Mouse (Mus musculus): Measurements from ENCODE around the gene Coro7.

Coro7 gene

GRCm38 (mm10) chr16:4624074-4624473, 55.5 kb downstream of the Coro7 start:
- in situ Hi-C loops (cut with MboI, MseI) = no loop called here

- in situ Hi-C loops (cut with MboI, MseI) = loop anchor here in 1 of 2 experiments (10.0 kb wide), 1 partner anchor 312 kb away; no protein-coding TSS in a partner anchor
Measured at GRCm38 (mm10) chr16:4616829-4617228, 62.7 kb downstream of the Coro7 start.

DNA sequence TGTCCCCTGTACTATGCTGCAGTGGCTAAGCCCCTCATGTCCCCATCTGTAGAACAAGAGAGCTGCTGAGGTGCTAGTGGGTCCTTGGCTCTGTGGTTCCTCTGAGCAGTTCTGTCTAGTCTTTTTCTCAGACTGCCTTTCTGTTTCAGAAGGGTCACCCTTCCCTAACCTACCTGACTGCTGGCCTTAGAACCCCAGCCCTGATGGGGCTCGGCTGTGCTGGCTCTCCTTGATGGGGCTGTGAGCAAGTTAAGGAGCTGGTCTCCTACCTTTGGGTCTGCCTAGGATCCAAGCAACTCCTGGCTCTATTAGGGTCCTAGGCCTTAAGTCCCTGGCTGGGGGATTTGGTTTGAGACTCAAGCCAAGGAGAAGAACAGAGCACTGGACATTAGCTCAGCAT, 64.3 kb downstream of the Coro7 start:
- in situ Hi-C loops (cut with MboI, MseI) = loop anchor here in 1 of 2 experiments (10.0 kb wide), 1 partner anchor 310 kb away; no protein-coding TSS in a partner anchor

DNA sequence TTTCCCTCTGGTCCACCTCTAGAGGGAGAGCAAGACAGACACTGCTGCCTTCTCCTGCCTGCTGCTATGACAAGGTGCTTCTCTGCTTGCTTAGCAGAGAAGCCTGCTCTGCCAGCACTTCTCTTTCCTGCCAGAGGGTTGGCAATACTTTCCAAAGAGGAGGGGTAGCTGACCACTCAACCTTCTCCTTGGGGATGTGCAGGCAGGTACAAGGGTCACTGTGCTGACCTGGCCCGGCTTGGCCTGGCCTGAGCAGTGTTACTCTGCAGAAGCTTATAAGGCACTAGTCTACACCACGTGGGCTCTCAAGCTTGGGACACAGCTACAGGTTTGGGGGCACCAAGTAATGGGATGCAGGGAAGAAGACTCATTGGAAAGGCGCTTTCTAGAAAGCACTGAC, 64.9 kb downstream of the Coro7 start:
- in situ Hi-C loops (cut with MboI, MseI) = loop anchor here (5.0 to 10.0 kb wide), 4 partner anchors 42 to 310 kb away; no protein-coding TSS in a partner anchor

- in situ Hi-C loops (cut with MboI, MseI) = loop anchor here (5.0 to 10.0 kb wide), 4 partner anchors 41 to 309 kb away; no protein-coding TSS in a partner anchor
Measured at GRCm38 (mm10) chr16:4613736-4614135, 65.8 kb downstream of the Coro7 start.

DNA sequence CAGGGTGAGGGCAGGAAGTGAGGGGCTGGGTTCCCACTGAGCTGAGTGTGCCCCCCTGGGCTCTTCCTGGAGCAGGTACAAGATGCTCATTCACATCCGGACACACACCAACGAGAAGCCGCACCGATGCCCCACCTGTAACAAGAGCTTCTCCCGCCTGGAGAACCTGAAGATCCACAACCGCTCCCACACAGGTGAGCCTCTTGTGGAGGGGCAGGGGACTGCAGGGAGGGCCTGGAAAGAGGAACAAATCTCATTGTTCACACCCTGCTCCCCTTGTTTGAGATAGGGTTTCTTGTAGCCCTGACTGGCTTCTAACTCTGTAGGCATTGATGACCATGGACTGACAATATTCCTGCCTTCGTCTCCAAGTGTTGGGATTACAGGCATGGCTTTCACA, 67.9 kb downstream of the Coro7 start:
- in situ Hi-C loops (cut with MboI, MseI) = loop anchor here (5.0 to 10.0 kb wide), 4 partner anchors 39 to 307 kb away; no protein-coding TSS in a partner anchor

- in situ Hi-C loops (cut with MboI, MseI) = loop anchor here (5.0 to 10.0 kb wide), 4 partner anchors 39 to 306 kb away; no protein-coding TSS in a partner anchor
Measured at GRCm38 (mm10) chr16:4611193-4611592, 68.4 kb downstream of the Coro7 start.

DNA sequence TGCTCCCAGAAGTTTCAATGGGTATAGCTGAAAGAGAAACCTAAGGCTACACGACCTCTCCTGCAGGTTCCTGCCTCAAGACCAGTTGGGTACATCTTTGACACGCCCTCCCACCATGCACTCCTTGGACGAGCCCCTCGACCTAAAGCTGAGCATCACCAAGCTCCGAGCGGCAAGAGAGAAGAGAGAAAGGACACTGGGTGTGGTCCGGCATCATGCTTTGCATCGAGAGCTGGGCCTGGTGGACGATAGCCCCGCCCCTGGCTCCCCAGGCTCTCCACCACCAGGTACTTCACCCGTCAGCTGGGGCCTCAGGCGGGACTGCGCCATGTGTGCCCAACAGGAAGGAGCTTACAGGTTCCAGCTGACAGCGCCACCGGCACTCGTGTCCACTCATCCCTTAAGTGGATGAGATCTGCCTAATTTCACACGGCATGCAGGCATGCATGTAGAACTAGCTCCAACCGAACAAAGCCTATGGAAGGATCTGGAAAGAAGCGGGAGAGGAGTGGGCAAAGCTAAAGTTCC, 71.0 kb downstream of the Coro7 start:
- in situ Hi-C loops (cut with MboI, MseI) = no loop called here

DNA sequence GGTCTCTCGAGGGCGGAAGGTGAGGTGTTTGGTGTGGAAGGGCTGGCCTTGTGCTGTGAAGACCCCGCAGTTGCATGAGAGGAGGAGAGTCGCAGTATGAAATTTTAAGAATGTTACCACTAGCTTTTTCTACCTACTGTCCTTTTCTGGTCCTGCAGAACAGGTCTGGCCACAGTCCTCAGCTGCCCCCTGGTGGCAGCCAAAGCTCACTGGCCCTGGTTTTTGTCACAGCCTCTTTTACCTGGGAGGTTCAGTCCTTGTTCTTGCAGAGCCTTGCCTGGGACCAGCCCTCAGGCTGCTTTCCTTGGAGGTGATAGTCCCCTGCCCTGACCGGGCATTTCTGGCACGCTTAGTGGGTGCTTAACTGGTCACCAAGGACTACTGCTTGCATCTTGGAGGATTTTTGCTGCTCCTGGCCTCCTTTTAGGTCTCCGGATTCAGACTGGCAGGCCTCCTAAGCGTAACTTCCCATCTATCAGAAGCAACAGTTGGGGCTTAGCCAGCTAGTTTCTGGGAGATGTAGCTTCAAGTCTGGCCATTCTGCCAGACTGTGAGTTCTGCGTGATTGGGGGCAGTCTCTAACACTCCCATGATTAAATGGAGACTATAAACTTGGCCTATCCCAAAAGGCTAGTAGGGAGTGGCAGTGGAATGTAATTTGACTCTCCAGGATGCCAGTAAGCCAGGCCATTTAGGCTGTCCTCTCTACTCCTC, 71.6 kb downstream of the Coro7 start:
- in situ Hi-C loops (cut with MboI, MseI) = no loop called here

- in situ Hi-C loops (cut with MboI, MseI) = no loop called here
Measured at GRCm38 (mm10) chr16:4606431-4607084, 73.0 kb downstream of the Coro7 start.

- in situ Hi-C loops (cut with MboI, MseI) = no loop called here
Measured at GRCm38 (mm10) chr16:4605514-4606131, 74.0 kb downstream of the Coro7 start.

GRCm38 (mm10) chr16:4604293-4604837, 75.2 kb downstream of the Coro7 start:
- in situ Hi-C loops (cut with MboI, MseI) = no loop called here

- in situ Hi-C loops (cut with MboI, MseI) = no loop called here
Measured at GRCm38 (mm10) chr16:4603453-4603837, 76.1 kb downstream of the Coro7 start.

DNA sequence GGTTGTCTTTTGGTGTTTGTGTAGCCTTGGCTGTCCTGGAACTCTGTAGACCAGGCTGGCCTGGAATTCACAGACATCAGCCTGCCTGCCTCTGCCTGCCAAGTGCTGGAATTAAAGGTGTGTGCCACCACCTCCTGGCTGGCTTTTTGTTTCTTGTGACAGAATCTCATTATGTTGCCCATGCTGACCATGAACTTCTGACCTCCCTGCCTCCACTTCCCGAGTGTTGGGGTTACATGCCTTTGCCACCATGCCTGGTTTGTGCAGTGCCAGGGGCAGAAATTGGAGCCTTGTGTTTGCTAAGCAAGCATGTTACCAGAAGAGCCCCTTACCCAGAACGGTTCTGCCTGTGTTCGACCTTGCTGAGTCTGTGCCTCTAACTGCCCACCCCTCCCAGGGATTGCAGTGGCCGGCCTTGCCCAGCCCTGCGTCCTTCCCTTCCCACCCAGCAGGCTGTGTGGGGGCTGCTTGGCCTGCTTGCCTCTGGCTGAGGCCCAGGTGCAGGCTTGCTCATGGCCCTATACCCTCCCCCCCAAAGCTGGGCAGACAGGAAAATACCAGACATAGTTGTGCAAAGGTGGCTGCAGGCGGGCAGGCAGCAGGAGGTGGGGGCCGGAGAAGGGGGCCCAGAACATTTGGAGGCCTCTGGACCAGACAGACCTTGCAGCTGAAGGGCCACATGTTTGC, 76.7 kb downstream of the Coro7 start:
- in situ Hi-C loops (cut with MboI, MseI) = no loop called here

- in situ Hi-C loops (cut with MboI, MseI) = no loop called here
Measured at GRCm38 (mm10) chr16:4602189-4602588, 77.4 kb downstream of the Coro7 start.

GRCm38 (mm10) chr16:4600701-4601310, 78.8 kb downstream of the Coro7 start:
- in situ Hi-C loops (cut with MboI, MseI) = no loop called here

- in situ Hi-C loops (cut with MboI, MseI) = no loop called here
Measured at GRCm38 (mm10) chr16:4599616-4600015, 80.0 kb downstream of the Coro7 start.

- in situ Hi-C loops (cut with MboI, MseI) = no loop called here
Measured at GRCm38 (mm10) chr16:4598891-4599543, 80.6 kb downstream of the Coro7 start.

DNA sequence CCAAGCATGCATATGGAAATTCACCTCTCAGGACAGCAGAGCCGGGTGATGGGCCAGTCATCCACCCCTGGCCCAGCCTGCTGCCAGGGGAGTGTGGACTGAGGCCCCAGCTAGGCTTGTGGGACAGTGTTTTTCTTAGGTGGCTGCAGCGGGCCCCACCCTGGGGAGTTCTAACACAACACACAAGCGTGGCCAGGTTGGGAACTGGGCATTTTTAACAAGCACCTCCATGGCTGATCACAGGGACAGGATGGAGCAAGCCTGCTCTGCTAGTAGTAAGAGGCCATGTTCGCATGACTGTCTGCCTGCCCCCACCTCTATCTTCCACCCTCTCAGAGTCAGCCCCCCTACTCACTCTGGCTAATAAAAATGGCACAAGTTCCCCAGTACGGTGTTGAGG, 81.5 kb downstream of the Coro7 start:
- in situ Hi-C loops (cut with MboI, MseI) = no loop called here

DNA sequence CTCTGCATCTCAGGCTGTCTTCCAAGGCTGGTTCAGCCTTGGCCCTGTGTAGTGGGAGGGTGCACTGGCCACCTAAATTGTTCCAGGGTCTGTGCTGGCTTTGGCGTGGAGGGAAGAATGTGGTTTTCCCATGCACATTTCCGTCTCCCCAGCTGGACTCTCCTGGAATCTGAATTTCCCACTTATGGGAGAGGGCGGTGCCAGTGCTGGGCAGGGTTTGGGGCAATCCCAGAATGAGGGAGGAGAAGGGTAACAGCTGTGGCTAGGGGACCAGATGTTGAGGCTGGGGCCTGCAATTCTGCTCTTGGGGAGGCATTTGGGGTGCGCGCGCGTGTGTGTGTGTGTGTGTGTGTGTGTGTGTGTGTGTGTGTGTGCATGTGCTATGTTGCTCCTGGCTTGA, 82.3 kb downstream of the Coro7 start:
- in situ Hi-C loops (cut with MboI, MseI) = no loop called here

Data from T-helper 17 cell (primary cell).